Mouse (Mus musculus) midbrain, embryonic 16.5 days (tissue): ENCODE measurements around the gene Lhfpl2. TPM values are rescaled to one million over a fixed set of nuclear protein-coding genes. Genes with fewer than 3 reads are reported as not detected.
"Not testable (repeated sequence)": the region's sequence is repeated elsewhere in the genome, so short reads cannot be mapped to it uniquely, and the experiment has no call there.

Source experiments
- ATAC-seq: fragments of 200-750 bp; cut with Nextera tagmentation; 2 replicates; pipeline ENCODE4 v1.8.0; 2017; ENCODE audit warnings: moderate TSS enrichment
- H3K27ac ChIP-seq: fragments of 300-500 bp; sonication (generic); 2 replicates; pipeline ENCODE4 v1.5.1; 2014; ENCODE audit warnings: mild to moderate bottlenecking, low read length, mixed read lengths
- H3K27me3 ChIP-seq: fragments of 300-500 bp; sonication (generic); 2 replicates; pipeline ENCODE4 v1.6.1; 2014; ENCODE audit warnings: low read depth, low read length, mixed read lengths; ENCODE audit not compliant: control insufficient read depth, insufficient read depth
- H3K36me3 ChIP-seq: fragments of 300-500 bp; sonication (generic); 2 replicates; pipeline ENCODE4 v1.6.1; 2014; ENCODE audit warnings: mild to moderate bottlenecking, low read length, moderate library complexity, mixed read lengths; ENCODE audit not compliant: control insufficient read depth, insufficient read depth
- H3K4me1 ChIP-seq: fragments of 300-500 bp; sonication (generic); 2 replicates; pipeline ENCODE4 v1.6.1; 2014; ENCODE audit warnings: mild to moderate bottlenecking, low read length, mixed read lengths; ENCODE audit not compliant: control insufficient read depth, insufficient read depth
- H3K4me2 ChIP-seq: fragments of 300-500 bp; sonication (generic); 2 replicates; pipeline ENCODE4 v1.6.1; 2014; ENCODE audit warnings: mild to moderate bottlenecking, low read length, mixed read lengths
- H3K4me3 ChIP-seq: fragments of 300-500 bp; sonication (generic); 2 replicates; pipeline ENCODE4 v1.5.1; 2014; ENCODE audit warnings: low read depth, mild to moderate bottlenecking, low read length, moderate library complexity, mixed read lengths
- H3K9ac ChIP-seq: fragments of 300-500 bp; sonication (generic); 2 replicates; pipeline ENCODE4 v1.6.1; 2014; ENCODE audit warnings: low read depth, low read length, mixed read lengths
- H3K9me3 ChIP-seq: fragments of 300-500 bp; sonication (generic); replicated peaks from 2 replicates; pipeline ENCODE4 v1.6.1; 2014; ENCODE audit warnings: mild to moderate bottlenecking, low read length, mixed read lengths; ENCODE audit not compliant: control insufficient read depth, poor library complexity, severe bottlenecking
- WGBS: fragments of 180-500 bp; shearing (Covaris S2); extraction: QIAGEN DNeasy Blood & Tissue Kit; methylation state at CpG from one replicate; pipeline ENCODE4 v1.1.7; 2014; 5-methylcytosine and 5-hydroxymethylcytosine counted together
- polyA plus RNA-seq: library from polyadenylated mRNA; unstranded; fragments of >200 nt; fragmentation: Nextera tagmentation; extraction: Ambion mirVana; gene quantifications from 2 replicates; pipeline ENCODE4 v1.2.1, GENCODE M21; 2015

Gene Lhfpl2
- 15.9 and 16.3 TPM in 2 replicates for polyA plus RNA-seq

DNA sequence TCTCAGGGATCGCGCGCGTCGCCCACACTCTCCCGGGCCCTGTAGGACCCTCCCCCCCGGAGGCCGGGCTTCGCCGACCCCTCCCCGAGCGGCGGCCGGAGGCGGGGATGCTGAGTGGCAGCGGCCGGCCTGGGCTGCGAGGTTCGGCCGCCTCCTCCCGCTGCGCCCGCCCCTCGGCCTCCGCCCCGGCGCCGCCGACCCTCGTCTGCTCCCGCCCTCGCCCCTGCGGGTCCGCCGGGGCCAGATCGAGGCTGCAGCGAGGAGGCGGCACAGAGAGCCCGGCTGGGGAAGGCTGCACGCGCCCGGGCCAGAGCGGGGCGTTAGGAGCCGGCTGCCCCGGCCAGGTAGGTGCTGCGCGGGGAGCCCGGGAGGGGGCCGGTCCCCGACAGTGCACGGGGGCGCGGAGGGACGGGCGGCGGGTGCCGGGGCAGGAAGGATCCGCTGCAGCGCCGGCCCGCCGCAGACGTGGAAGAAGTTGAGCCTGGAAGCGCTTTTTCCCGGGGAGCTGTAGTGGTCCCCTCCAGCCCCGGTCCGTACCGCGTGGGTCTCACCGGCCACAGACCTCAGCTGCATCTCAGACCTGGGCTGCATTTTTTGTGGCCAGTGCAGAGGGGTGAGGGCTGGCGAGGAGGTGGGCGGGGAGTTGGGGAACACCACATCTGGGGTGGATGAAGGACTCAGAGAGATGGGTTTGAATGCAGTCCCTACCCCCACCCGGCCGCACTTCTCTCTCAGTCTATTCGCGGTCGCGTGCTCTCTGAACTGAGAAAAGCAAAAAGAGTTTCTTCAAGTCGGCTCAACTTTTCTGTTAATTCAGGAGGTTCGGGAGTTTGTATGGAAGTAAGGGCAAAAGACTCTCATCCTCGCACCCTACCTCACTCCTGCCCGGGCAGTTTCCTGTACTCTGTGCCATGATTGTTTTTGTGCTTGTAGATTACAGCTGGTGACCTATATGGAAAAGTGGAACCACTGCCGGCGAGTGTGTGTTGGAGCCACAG is at the start of gene Lhfpl2:
Gene Lhfpl2, plus strand, starts transcription at position 234 of the 998 bp plus-strand sequence.
- Histone ChIP-seq H3K27ac (no peak within 1 kb of the TSS), H3K4me1 (peaks cover 13% of the 10 kb centered on the region)
- WGBS, result under 1% methylated on average over 61 of the region's 85 CpGs

DNA sequence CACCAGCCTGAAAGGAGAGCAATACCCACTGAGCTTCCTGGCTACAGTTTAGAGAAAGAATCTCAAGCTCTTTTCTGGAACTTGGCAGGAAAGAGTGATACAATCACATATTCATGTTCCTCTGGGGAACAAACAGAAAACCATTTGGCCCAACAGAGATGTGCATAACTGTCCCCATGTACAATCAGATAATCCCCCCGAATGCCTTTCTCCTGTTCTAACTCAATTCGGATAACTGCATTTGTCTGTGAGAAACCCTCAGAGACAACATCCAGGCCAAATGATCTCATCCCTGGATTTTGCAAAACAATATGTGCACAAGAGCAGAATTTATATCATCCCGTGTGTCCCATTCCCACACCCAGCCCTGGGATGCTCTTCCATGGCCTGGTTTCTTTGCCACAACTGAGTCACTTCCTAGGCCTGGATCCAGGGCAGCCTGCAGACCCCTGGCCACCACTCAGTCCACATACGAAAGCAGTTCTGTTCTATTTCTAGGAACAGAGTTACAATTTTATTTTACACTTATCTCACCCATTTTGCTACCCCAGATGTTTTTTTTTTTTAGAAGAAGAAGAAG is 45.5 kb upstream of the Lhfpl2 start:
- Histone ChIP-seq H3K9ac (no peak overlapping the region), H3K4me2 (no peak overlapping the region), H3K9me3 (no peaks in the 10 kb centered on the region), H3K27me3 (no peaks in the 10 kb centered on the region), H3K36me3 (no peaks in the 10 kb centered on the region), H3K4me3 (no peak overlapping the region), H3K27ac (no peak overlapping the region), H3K4me1 (no peaks in the 10 kb centered on the region)
- no peak for ATAC-seq
- WGBS, result 88% methylated on average over 4 of the region's 4 CpGs

More for the DNA sequence above, at the start of gene Lhfpl2:
- Histone ChIP-seq H3K9ac (peak within 1 kb of the TSS; percentile 77), H3K9me3 (no peaks in the 10 kb centered on the region), H3K27me3 (peaks cover 5% of the 10 kb centered on the region), H3K36me3 (no peaks in the 10 kb centered on the region), H3K4me2 (peak within 1 kb of the TSS; percentile 100), H3K4me3 (peak within 1 kb of the TSS; percentile 82)
- ATAC-seq, result peak; percentile 77

DNA sequence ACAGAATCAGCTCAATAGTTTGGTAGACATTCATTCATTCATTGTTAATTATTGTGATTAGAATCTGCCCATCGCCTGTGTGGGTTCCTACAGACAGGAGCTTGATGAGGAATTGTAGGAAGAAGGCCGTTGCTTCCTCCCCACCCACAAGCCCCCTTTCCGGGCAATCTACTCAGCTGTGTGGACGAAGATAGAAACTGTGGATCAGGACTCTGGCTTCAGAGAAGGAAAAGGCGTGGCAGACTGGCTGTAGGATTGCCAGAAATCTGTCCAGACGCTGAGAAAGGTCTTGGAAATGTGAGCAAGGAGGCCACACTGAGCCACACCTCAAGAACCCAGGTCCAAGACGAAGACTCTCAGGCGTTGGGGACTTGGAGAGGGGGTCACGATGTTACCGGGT is 43.6 kb upstream of the Lhfpl2 start:
- Histone ChIP-seq H3K36me3 (no peaks in the 10 kb centered on the region), H3K9ac (no peak overlapping the region), H3K27me3 (no peaks in the 10 kb centered on the region), H3K4me3 (no peak overlapping the region), H3K4me1 (no peaks in the 10 kb centered on the region), H3K27ac (no peak overlapping the region), H3K4me2 (no peak overlapping the region), H3K9me3 (no peaks in the 10 kb centered on the region)
- no peak for ATAC-seq
- WGBS, result 92% methylated on average over 10 of the region's 10 CpGs

DNA sequence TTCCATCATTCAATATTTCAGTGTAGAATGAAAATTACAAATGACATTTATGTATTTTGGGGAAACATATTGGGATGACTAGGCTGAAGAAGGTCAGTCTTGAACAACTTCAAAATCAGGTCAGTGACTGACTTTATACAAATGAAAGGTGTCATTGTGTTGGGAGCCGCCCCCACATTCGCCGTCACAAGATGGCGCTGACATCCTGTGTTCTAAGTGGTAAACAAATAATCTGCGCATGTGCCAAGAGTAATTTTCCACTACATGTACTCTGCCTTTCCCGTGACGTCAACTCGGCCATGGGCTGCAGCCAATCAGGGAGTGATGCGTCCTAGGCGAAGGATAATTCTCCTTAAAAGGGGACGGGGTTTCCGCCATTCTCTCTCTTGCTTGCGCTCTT is 33.0 kb upstream of the Lhfpl2 start:
- H3K4me2 ChIP-seq, H3K27me3 ChIP-seq, H3K36me3 ChIP-seq, H3K4me1 ChIP-seq, H3K9me3 ChIP-seq, H3K27ac ChIP-seq, H3K4me3 ChIP-seq, H3K9ac ChIP-seq, ATAC-seq: not testable (repeated sequence)
- WGBS, result 54% methylated on average over 8 of the region's 13 CpGs

DNA sequence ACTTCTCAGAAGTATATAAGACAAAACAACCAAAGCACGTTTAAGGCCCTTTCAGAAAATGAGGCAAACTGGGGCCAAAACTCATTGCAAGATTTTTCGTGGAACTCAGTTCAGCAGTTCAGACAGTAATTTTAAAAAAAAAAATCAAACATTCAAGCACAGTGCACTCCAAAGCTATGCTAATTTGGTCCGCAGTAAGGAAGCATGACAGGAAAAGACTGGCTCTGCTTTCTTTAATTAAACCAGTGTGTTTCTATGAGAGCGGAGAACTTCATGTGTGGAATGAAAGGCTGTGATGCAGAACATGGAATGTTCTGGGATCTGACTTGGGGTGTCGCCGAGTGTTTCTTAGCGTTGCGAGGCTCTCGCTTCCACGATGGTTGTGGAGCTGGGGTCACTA is 28.4 kb upstream of the Lhfpl2 start:
- H3K4me1 ChIP-seq, result no peaks in the 10 kb centered on the region
- H3K27me3 ChIP-seq, result no peaks in the 10 kb centered on the region
- 86% methylated on average over 10 of the region's 10 CpGs for WGBS
- no peak overlapping the region for H3K27ac ChIP-seq
- no peak overlapping the region for H3K4me3 ChIP-seq
- H3K4me2 ChIP-seq, result no peak overlapping the region
- H3K36me3 ChIP-seq, result no peaks in the 10 kb centered on the region
- H3K9me3 ChIP-seq, result no peaks in the 10 kb centered on the region
- no peak for ATAC-seq
- H3K9ac ChIP-seq, result no peak overlapping the region

DNA sequence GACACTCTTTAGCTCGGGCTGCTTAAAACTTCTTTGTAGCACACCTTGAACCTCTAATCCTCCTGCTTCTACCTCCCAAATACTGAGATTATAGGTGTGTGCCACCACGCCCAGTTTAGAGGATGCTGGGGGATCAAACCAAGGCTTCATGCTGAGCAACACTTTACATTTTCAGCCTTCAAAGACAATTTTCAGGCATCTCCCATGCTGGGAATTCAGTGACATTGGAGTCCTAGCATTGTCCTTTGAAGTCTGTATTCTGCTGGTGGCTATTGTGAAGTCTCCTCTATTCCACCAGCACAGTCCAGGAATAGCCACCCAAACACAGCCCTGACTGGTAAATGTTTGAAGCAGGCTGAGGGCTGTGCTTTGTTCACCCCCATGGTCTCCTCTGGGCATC is 27.0 kb upstream of the Lhfpl2 start:
- Histone ChIP-seq H3K9ac (no peak overlapping the region), H3K9me3 (no peaks in the 10 kb centered on the region), H3K4me1 (no peaks in the 10 kb centered on the region), H3K27ac (no peak overlapping the region), H3K4me2 (no peak overlapping the region), H3K27me3 (no peaks in the 10 kb centered on the region), H3K4me3 (no peak overlapping the region), H3K36me3 (no peaks in the 10 kb centered on the region)
- 63% methylated on average over 2 of the region's 2 CpGs for WGBS
- peak; percentile 42; the same call in 1 of the 2 replicates for ATAC-seq

DNA sequence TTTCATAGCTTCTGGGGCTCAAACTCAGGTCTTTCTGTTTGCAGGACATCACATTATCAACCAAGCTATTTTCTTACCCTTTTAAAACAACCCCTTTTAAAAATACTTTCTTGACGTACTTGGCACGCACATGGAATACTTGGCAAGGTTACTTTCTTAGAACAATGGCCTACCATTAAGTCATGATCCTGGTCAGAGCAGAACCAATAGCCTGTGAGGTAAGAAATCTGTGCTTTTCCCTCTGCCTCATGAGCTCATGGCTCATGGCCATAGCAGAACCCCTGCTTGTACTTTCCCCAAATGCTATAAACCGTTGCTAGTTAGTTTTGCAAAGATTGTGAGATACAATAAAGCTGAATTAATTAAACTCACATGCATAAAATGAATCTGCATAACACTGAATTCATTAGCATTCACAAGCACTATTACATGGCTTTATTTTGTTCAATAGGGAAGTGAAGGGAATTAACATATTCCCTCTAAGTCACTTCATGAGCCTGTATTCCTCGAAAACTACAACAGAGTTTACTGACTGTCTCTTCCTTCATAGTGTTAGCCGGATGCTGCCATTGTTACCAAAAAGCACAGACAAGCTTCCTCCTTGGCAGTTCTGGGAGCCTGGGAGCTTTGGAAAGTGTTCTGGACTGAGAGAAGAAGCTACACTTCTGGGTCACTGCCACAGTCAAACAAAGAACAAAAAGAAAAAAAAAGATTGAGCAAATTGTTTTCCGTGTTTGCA is 20.1 kb upstream of the Lhfpl2 start:
- no peaks in the 10 kb centered on the region for H3K9me3 ChIP-seq
- H3K4me3 ChIP-seq, result no peak overlapping the region
- 36% methylated on average over 6 of the region's 6 CpGs for WGBS
- H3K4me1 ChIP-seq, result peaks cover 6% of the 10 kb centered on the region; the same call in 1 of the 2 replicates
- no peaks in the 10 kb centered on the region for H3K27me3 ChIP-seq
- H3K4me2 ChIP-seq, result no peak overlapping the region
- peak; percentile 48; the same call in 1 of the 2 replicates for ATAC-seq
- no peak overlapping the region for H3K9ac ChIP-seq
- 0 out of 2 replicates have a peak overlapping the region, but pooled peaks have one; percentile 37 for H3K27ac ChIP-seq
- H3K36me3 ChIP-seq, result no peaks in the 10 kb centered on the region

DNA sequence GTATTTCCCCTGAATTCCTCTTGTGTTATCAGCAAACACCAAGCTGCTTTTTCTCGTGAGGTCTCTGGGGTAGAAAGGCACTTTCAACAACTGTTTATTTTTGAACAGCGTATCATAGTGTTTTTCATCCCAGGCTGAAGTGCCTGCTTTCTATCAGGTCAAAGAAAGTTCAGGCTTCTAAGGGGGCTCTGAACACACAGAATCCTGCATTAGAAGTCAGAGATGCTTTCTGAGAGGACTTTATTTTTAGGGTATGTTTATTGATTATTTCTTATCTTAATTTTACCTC is 19.6 kb upstream of the Lhfpl2 start:
- Histone ChIP-seq H3K4me1 (peaks cover 6% of the 10 kb centered on the region; the same call in 1 of the 2 replicates), H3K27ac (0 out of 2 replicates have a peak overlapping the region, but pooled peaks have one; percentile 37), H3K27me3 (no peaks in the 10 kb centered on the region), H3K9me3 (no peaks in the 10 kb centered on the region), H3K4me3 (no peak overlapping the region), H3K4me2 (no peak overlapping the region), H3K9ac (no peak overlapping the region), H3K36me3 (no peaks in the 10 kb centered on the region)
- no peak for ATAC-seq
- WGBS, result 49% methylated on average over 2 of the region's 2 CpGs
